Mouse (Mus musculus): ENCODE results near the gene Dpf3.
A peak's percentile ranks its signal among the peaks of the same experiment; 100 is the strongest.

Dpf3 gene

GRCm38 (mm10) chr12:83466508-83467430, 20.7 kb downstream of the Dpf3 start:
- DNase-seq (ENCODE audit: low spot score), result peak; percentile 65

- DNase-seq (ENCODE audit: low spot score), result no peak
Observed at GRCm38 (mm10) chr12:83466053-83466452, 21.5 kb downstream of the Dpf3 start.

- DNase-seq (ENCODE audit: low spot score), result no peak
Observed at GRCm38 (mm10) chr12:83460272-83460671, 27.2 kb downstream of the Dpf3 start.

GRCm38 (mm10) chr12:83454697-83455321, 32.7 kb downstream of the Dpf3 start:
- no peak for DNase-seq (ENCODE audit: low spot score)

GRCm38 (mm10) chr12:83451850-83452249, 35.7 kb downstream of the Dpf3 start:
- no peak for DNase-seq (ENCODE audit: low spot score)

GRCm38 (mm10) chr12:83450471-83450870, 37.0 kb downstream of the Dpf3 start:
- no peak for DNase-seq (ENCODE audit: low spot score)

GRCm38 (mm10) chr12:83449202-83449601, 38.3 kb downstream of the Dpf3 start:
- DNase-seq (ENCODE audit: low spot score), result no peak

GRCm38 (mm10) chr12:83445587-83445986, 41.9 kb downstream of the Dpf3 start:
- DNase-seq (ENCODE audit: low spot score), result peak; percentile 24

- no peak for DNase-seq (ENCODE audit: low spot score)
Observed at GRCm38 (mm10) chr12:83444448-83444847, 43.1 kb downstream of the Dpf3 start.

GRCm38 (mm10) chr12:83438002-83438401, 49.5 kb downstream of the Dpf3 start:
- no peak for DNase-seq (ENCODE audit: low spot score)

GRCm38 (mm10) chr12:83433987-83434698, 53.4 kb downstream of the Dpf3 start:
- DNase-seq (ENCODE audit: low spot score), result peak; percentile 76

- no peak for DNase-seq (ENCODE audit: low spot score)
Observed at GRCm38 (mm10) chr12:83433436-83433835, 54.1 kb downstream of the Dpf3 start.

GRCm38 (mm10) chr12:83430207-83430606, 57.3 kb downstream of the Dpf3 start:
- DNase-seq (ENCODE audit: low spot score), result no peak

GRCm38 (mm10) chr12:83428016-83428415, 59.5 kb downstream of the Dpf3 start:
- DNase-seq (ENCODE audit: low spot score), result no peak

GRCm38 (mm10) chr12:83427601-83428000, 59.9 kb downstream of the Dpf3 start:
- peak; percentile 65 for DNase-seq (ENCODE audit: low spot score)

- no peak for DNase-seq (ENCODE audit: low spot score)
Observed at GRCm38 (mm10) chr12:83426326-83426725, 61.2 kb downstream of the Dpf3 start.

- DNase-seq (ENCODE audit: low spot score), result no peak
Observed at GRCm38 (mm10) chr12:83425736-83426135, 61.8 kb downstream of the Dpf3 start.

- peak; percentile 73 for DNase-seq (ENCODE audit: low spot score)
Observed at GRCm38 (mm10) chr12:83424720-83425444, 62.6 kb downstream of the Dpf3 start.

GRCm38 (mm10) chr12:83424086-83424719, 63.3 kb downstream of the Dpf3 start:
- no peak for DNase-seq (ENCODE audit: low spot score)

- DNase-seq (ENCODE audit: low spot score), result no peak
Observed at GRCm38 (mm10) chr12:83420346-83420745, 67.2 kb downstream of the Dpf3 start.

- DNase-seq (ENCODE audit: low spot score), result no peak
Observed at GRCm38 (mm10) chr12:83415207-83415606, 72.3 kb downstream of the Dpf3 start.

Measured in testis, postnatal 14 days (tissue).